Mouse (Mus musculus) intestine, embryonic 14.5 days (tissue): ENCODE data around the gene Ereg. TPM values are rescaled to one million over a fixed set of nuclear protein-coding genes. Genes with fewer than 3 reads are reported as not detected.

ENCODE experiments used
- ATAC-seq: fragments of 200-750 bp; cut with Nextera tagmentation; replicated peaks from 2 replicates; pipeline ENCODE4 v1.8.0; 2017; ENCODE audit warnings: low read depth, moderate number of reproducible peaks, moderate TSS enrichment, moderate library complexity; ENCODE audit not compliant: low FRiP score, low TSS enrichment
- DNase-seq: peaks from one replicate; pipeline ENCODE4 v3.0.0-alpha.2; 2018; ENCODE audit warnings: low spot score
- H3K27ac ChIP-seq: fragments of 300-500 bp; sonication (generic); 2 replicates; pipeline ENCODE4 v1.5.1; 2014; ENCODE audit warnings: low read depth, mild to moderate bottlenecking, control low read depth
- H3K27me3 ChIP-seq: fragments of 300-500 bp; sonication (generic); replicated peaks from 2 replicates; pipeline ENCODE4 v1.6.1; 2014; ENCODE audit warnings: low read length, control low read depth; ENCODE audit not compliant: control insufficient read depth, insufficient read depth
- H3K36me3 ChIP-seq: fragments of 300-500 bp; sonication (generic); 2 replicates; pipeline ENCODE4 v1.6.1; 2014; ENCODE audit warnings: low read length, control low read depth; ENCODE audit not compliant: control insufficient read depth, insufficient read depth
- H3K4me1 ChIP-seq: fragments of 300-500 bp; sonication (generic); replicated peaks from 2 replicates; pipeline ENCODE4 v1.6.1; 2014; ENCODE audit warnings: low read length, control low read depth, mixed read lengths; ENCODE audit not compliant: control insufficient read depth, insufficient read depth
- H3K4me2 ChIP-seq: fragments of 300-500 bp; sonication (generic); 2 replicates; pipeline ENCODE4 v1.6.1; 2014; ENCODE audit warnings: low read length
- H3K4me3 ChIP-seq: fragments of 300-500 bp; sonication (generic); 2 replicates; pipeline ENCODE4 v1.5.1; 2014; ENCODE audit warnings: low read depth, low read length, control low read depth, mixed read lengths
- H3K9ac ChIP-seq: fragments of 300-500 bp; sonication (generic); 2 replicates; pipeline ENCODE4 v1.6.1; 2014; ENCODE audit warnings: mild to moderate bottlenecking, low read length
- H3K9me3 ChIP-seq: fragments of 300-500 bp; sonication (generic); 2 replicates; pipeline ENCODE4 v1.6.1; 2016; ENCODE audit warnings: low read length, control low read depth; ENCODE audit not compliant: control insufficient read depth
- WGBS: fragments of 180-500 bp; shearing (Covaris S2); extraction: QIAGEN DNeasy Blood & Tissue Kit; methylation state at CpG from one replicate; pipeline ENCODE4 v1.1.7; 2014; 5-methylcytosine and 5-hydroxymethylcytosine counted together
- polyA plus RNA-seq: library from polyadenylated mRNA; unstranded; fragments of >200 nt; fragmentation: Nextera tagmentation; extraction: Ambion mirVana; gene quantifications from 2 replicates; pipeline ENCODE4 v1.2.1, GENCODE M21; 2014

Ereg gene
- 0.94 and 1.1 TPM in 2 replicates for polyA plus RNA-seq

DNA sequence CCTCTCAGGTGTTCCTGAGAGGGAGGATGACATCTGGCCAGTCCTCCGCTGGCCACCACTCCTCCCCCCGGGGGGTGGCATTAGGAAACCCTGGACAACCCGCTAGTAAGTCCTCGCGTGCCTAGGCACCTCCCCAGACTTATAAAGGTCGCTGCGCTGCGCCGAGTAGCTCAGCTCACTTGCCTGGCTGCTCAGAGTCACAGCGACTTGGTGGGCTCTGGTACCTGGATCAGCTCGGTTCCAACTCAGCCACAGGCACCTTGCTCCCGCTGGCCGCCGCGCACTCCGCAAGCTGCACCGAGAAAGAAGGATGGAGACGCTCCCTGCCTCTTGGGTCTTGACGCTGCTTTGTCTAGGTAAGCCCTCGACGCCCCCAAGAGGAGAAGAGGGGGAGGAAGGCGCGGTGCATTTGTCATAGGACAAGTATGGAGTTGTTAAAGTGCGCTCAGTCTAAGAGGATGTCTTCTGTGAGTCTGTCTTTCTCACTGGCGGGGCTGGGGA, at the start of gene Ereg:
Gene Ereg, plus strand, starts transcription at position 173 of the 501 bp plus-strand sequence.
- Histone ChIP-seq H3K4me3 (peak within 1 kb of the TSS; percentile 26), H3K27ac (no peak within 1 kb of the TSS), H3K4me1 (no peaks in the 10 kb centered on the region), H3K4me2 (peak within 1 kb of the TSS; percentile 58), H3K9ac (no peak within 1 kb of the TSS), H3K27me3 (peaks cover 10% of the 10 kb centered on the region; the same call in 1 of the 2 replicates), H3K9me3 (no peaks in the 10 kb centered on the region), H3K36me3 (no peaks in the 10 kb centered on the region)
- DNase-seq (peak; percentile 72), ATAC-seq (peak; percentile 71)
- 2% methylated on average over 25 of the region's 25 CpGs for WGBS

DNA sequence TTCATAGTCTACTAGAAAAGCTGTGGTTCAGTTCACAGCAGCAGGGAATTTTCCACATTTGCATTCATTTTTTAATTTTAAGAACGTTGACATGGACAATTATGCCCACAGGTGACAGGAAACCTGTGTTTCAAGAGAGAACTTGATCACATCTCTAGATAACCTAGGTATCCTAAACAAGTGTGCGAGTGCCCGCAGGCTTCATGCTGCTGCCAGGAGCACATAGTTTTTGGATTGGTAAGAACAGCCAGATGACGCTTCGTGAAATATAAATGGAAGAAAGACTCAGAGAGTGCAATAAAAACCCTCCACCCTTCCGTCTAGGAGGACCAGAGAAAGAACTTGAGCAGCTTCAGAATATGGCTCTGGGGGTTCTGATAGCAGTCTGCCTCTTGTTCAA, 47.3 kb upstream of the Ereg start, which contains the start of gene Epgn:
Gene Epgn, plus strand, starts transcription at position 301 of the 400 bp plus-strand sequence.
- Histone ChIP-seq H3K27ac (no peak within 1 kb of the TSS), H3K9ac (no peak within 1 kb of the TSS), H3K27me3 (no peaks in the 10 kb centered on the region), H3K36me3 (no peaks in the 10 kb centered on the region), H3K4me3 (no peak within 1 kb of the TSS), H3K9me3 (no peaks in the 10 kb centered on the region), H3K4me2 (no peak within 1 kb of the TSS), H3K4me1 (no peaks in the 10 kb centered on the region)
- WGBS, result 80% methylated on average over 6 of the region's 6 CpGs
- DNase-seq (no peak), ATAC-seq (no peak)

DNA sequence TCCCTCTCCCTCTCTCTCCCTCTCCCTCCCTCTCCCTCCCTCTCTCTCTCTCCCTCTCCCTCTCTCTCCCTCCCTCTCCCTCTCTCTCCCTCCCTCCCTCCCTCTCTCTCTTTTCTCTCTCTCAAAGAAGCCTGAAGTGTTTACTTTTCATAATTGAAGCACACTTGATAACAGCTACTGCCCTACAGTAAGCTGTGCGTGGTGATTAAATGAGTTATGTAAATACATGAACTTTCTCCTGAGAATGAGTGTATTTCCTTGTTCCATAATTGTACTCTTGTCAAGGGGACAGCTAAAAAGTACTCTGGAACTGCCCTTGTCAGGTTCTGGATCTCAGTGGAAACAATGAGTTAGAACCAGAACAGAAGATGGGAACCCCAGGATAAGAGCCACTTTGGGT, 46.6 kb upstream of the Ereg start:
- WGBS, result 45% methylated on average over 1 of the region's 1 CpGs
- no peaks in the 10 kb centered on the region for H3K4me1 ChIP-seq
- H3K36me3 ChIP-seq, result no peaks in the 10 kb centered on the region
- DNase-seq, result no peak
- no peak for ATAC-seq
- no peak overlapping the region for H3K4me3 ChIP-seq
- H3K9ac ChIP-seq, result no peak overlapping the region
- H3K27me3 ChIP-seq, result no peaks in the 10 kb centered on the region
- no peak overlapping the region for H3K27ac ChIP-seq
- no peaks in the 10 kb centered on the region for H3K9me3 ChIP-seq
- no peak overlapping the region for H3K4me2 ChIP-seq

DNA sequence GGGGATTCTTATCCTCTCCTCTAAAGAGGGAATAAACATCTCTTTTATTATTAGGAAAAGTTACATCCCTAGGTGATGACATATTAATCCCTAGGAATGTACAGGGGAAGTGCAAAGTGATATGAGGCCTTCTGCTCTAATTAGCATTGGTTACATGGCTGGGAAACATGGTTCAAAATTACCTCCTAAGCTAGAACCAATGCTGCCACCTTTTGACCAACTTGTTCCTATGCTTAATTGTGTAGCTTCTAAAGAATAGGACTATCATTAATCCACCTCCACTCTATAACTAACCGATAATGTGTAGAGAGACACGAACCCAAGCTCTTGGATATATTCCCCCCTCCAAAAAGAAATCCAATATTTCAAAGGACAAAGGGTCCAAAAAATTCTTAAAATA, 43.8 kb upstream of the Ereg start:
- H3K9ac ChIP-seq, result no peak overlapping the region
- no peaks in the 10 kb centered on the region for H3K4me1 ChIP-seq
- whole genome bisulfite sequencing, result 85% methylated on average over 2 of the region's 2 CpGs
- H3K27me3 ChIP-seq, result no peaks in the 10 kb centered on the region
- no peak overlapping the region for H3K27ac ChIP-seq
- H3K36me3 ChIP-seq, result no peaks in the 10 kb centered on the region
- ATAC-seq (no peak), DNase-seq (no peak)
- no peak overlapping the region for H3K4me3 ChIP-seq
- no peak overlapping the region for H3K4me2 ChIP-seq
- no peaks in the 10 kb centered on the region for H3K9me3 ChIP-seq

DNA sequence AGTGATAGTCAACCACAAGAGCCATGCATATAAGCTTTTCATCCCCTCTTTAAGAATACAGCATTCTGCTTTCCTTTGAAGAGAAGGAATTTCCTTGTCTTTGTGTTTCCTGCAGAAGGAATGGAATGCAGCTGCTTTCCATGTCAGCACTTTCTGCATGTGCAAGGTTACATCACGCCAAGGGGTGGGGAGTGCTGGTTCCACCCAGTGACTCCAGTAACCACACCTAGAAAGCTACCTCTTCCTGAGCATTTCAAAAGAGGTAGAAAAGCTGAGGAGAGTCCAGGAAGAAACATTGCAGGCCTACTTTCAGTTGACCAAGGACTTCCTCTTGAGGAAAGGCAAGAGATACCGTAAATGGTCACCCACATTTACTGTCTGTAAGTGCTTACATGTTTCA, 39.1 kb upstream of the Ereg start:
- DNase-seq, result no peak
- H3K4me1 ChIP-seq, result no peaks in the 10 kb centered on the region
- 70% methylated on average over 2 of the region's 2 CpGs for WGBS

DNA sequence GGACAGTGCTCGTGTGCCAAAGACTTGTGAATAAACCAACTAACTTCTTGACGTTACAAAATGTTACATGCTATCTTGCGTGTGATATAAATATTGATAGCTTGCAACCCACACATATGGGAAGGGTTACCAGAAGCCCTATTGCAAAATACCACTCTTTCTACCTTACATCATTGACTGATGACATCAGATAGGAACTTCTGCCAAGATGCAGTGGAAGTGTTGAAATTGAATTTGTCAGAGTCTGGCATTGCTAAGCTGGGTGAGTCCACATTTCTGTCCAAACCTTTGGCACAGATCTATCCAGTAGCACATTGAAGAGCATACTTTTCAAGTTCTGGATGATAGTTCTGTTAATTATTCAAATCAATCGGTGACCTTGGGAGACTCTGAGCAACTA, 37.8 kb upstream of the Ereg start:
- WGBS, result 91% methylated on average over 4 of the region's 4 CpGs
- Histone ChIP-seq H3K4me3 (no peak overlapping the region), H3K27ac (no peak overlapping the region), H3K27me3 (no peaks in the 10 kb centered on the region), H3K4me2 (no peak overlapping the region), H3K36me3 (no peaks in the 10 kb centered on the region), H3K9me3 (no peaks in the 10 kb centered on the region), H3K4me1 (no peaks in the 10 kb centered on the region), H3K9ac (no peak overlapping the region)
- no peak for ATAC-seq
- no peak for DNase-seq

More for the DNA sequence above, 39.1 kb upstream of the Ereg start:
- H3K9me3 ChIP-seq, result no peaks in the 10 kb centered on the region
- H3K4me2 ChIP-seq, result no peak overlapping the region
- no peak for ATAC-seq
- no peak overlapping the region for H3K4me3 ChIP-seq
- no peak overlapping the region for H3K27ac ChIP-seq
- H3K27me3 ChIP-seq, result no peaks in the 10 kb centered on the region
- H3K9ac ChIP-seq, result no peak overlapping the region
- no peaks in the 10 kb centered on the region for H3K36me3 ChIP-seq

DNA sequence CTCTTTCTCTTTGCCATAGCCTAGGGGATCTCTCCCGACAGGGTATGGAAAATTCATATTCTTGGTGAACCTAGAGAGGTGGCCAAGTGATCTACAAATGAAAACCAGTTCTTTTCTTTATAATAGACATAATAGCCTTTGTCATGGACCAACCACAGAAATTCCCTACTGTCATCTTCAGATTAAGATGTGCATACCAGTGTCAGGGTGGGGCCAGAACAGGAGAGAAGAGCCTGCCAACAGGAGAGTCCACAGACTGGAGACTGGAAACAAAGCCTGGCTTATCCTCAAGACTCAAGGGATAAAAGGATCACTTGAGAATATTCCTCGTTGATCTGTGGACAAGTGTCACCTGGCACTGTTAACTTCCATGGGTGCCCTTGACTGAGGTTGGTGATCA, 36.7 kb upstream of the Ereg start:
- no peaks in the 10 kb centered on the region for H3K27me3 ChIP-seq
- no peak overlapping the region for H3K4me3 ChIP-seq
- ATAC-seq (no peak), DNase-seq (no peak)
- H3K9me3 ChIP-seq, result no peaks in the 10 kb centered on the region
- no peaks in the 10 kb centered on the region for H3K4me1 ChIP-seq
- H3K4me2 ChIP-seq, result no peak overlapping the region
- H3K27ac ChIP-seq, result no peak overlapping the region
- H3K36me3 ChIP-seq, result no peaks in the 10 kb centered on the region
- 84% methylated on average over 2 of the region's 2 CpGs for WGBS
- no peak overlapping the region for H3K9ac ChIP-seq

DNA sequence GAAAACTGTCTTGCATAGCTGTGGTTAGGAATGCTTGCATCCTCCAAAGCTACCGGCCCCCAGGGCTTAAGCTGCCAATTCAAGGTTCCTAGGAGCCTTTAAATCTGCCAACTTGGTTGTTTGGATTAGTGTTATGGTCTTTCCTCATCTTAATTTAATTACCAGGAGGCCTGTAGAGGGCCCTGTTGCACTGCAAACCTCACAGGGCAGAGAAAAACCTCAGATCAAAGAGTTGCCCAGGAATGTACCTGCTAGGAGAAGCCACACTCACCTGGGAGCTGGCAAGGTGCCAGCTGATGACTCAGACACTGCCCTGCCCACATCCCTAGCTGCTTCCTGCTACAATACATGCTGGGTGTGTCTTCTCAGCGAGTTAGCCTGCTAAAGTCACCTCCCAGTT, 35.9 kb upstream of the Ereg start:
- Histone ChIP-seq H3K9ac (no peak overlapping the region), H3K27ac (no peak overlapping the region), H3K4me1 (no peaks in the 10 kb centered on the region), H3K36me3 (no peaks in the 10 kb centered on the region), H3K27me3 (no peaks in the 10 kb centered on the region), H3K9me3 (no peaks in the 10 kb centered on the region), H3K4me2 (no peak overlapping the region), H3K4me3 (no peak overlapping the region)
- 9% methylated on average over 2 of the region's 2 CpGs for WGBS
- ATAC-seq (peak; percentile 92), DNase-seq (peak; percentile 85)

DNA sequence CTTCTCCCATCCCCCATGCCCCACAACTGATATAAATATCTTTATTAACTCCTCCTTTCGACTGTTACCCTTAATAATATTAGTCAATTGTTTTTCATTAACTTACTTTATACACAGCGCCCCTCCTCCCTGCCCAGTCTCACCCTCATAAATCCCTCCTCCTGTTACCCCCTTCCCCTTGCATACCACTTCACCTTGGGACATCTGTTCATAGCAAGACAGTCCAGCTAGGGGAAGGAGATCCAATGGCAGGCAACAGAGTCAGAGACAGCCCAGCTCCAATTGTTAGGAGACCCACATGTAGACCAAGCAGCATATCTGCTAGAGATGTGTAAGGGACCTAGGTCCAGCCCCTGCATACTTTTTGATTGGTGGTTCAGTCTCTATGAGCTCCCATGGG, 35.5 kb upstream of the Ereg start:
- no peak overlapping the region for H3K4me2 ChIP-seq
- no peaks in the 10 kb centered on the region for H3K4me1 ChIP-seq
- no peaks in the 10 kb centered on the region for H3K9me3 ChIP-seq
- H3K27me3 ChIP-seq, result no peaks in the 10 kb centered on the region
- no peak overlapping the region for H3K9ac ChIP-seq
- H3K27ac ChIP-seq, result no peak overlapping the region
- 73% methylated on average over 2 of the region's 2 CpGs for WGBS
- H3K4me3 ChIP-seq, result no peak overlapping the region
- no peak for DNase-seq
- no peaks in the 10 kb centered on the region for H3K36me3 ChIP-seq
- peak; percentile 63 for ATAC-seq
